Mouse (Mus musculus): ENCODE data around the gene Gsto1. TPM values are rescaled to one million over a fixed set of nuclear protein-coding genes. Genes with fewer than 3 reads are reported as not detected.

Gene Gsto1
- polyA plus RNA-seq, 1 experiment from 2014 or later, result 105 TPM

- 80% methylated on average over 10 of the region's 10 CpGs for WGBS
- no peaks in the 10 kb centered on the region for H3K9me3 ChIP-seq (replicated peaks; ENCODE audit: control insufficient read depth, low read length)
- DNase-seq (ENCODE audit: low spot score), result no peak
- H3K27me3 ChIP-seq (replicated peaks; ENCODE audit: control insufficient read depth, insufficient read depth, low read length), result no peaks in the 10 kb centered on the region
- H3K9ac ChIP-seq (ENCODE audit: low read length), result no peak overlapping the region
- H3K4me2 ChIP-seq (ENCODE audit: low read length), result no peak overlapping the region
- H3K27ac ChIP-seq (ENCODE audit: low read depth, low read length), result no peak overlapping the region
- peaks cover 15% of the 10 kb centered on the region for H3K36me3 ChIP-seq (ENCODE audit: control insufficient read depth, insufficient read depth, low read length)
- H3K4me1 ChIP-seq (ENCODE audit: control insufficient read depth, insufficient read depth, low read length), result no peaks in the 10 kb centered on the region
- ATAC-seq, result no peak
- no peak overlapping the region for H3K4me3 ChIP-seq (ENCODE audit: low read depth, low read length)
These were observed 35.8 kb downstream of the Gsto1 start for GRCm38 (mm10) chr19:47890489-47891130.

- DNase-seq (ENCODE audit: low spot score) (no peak), ATAC-seq (no peak)
- Histone ChIP-seq H3K4me1 (ENCODE audit: control insufficient read depth, insufficient read depth, low read length) (no peaks in the 10 kb centered on the region), H3K9me3 (replicated peaks; ENCODE audit: control insufficient read depth, low read length) (no peaks in the 10 kb centered on the region), H3K36me3 (ENCODE audit: control insufficient read depth, insufficient read depth, low read length) (peaks cover 26% of the 10 kb centered on the region), H3K4me2 (ENCODE audit: low read length) (no peak overlapping the region), H3K4me3 (ENCODE audit: low read depth, low read length) (no peak overlapping the region), H3K9ac (ENCODE audit: low read length) (no peak overlapping the region), H3K27me3 (replicated peaks; ENCODE audit: control insufficient read depth, insufficient read depth, low read length) (no peaks in the 10 kb centered on the region), H3K27ac (ENCODE audit: low read depth, low read length) (no peak overlapping the region)
- 86% methylated on average over 11 of the region's 11 CpGs for WGBS
These were observed 37.0 kb downstream of the Gsto1 start for GRCm38 (mm10) chr19:47891562-47892312.

DNA sequence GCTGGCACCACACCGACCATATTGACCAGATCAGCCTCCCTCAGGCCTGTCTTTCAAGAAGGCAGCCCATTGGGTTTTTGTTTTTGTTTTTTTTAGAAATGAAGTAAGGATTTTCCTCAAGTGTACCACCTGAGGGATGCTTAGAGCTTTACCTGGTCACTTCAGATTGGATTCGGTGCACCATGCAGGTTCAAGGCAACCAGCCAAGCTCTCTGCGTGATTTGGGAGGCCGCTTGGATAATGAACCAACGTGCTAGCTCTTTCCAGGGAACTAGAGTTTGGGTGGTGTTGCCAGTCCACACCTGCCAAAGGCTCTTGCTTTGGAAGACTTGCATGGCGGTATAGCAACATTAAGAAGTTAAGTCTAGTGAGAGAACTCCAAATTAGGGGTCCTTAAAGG is 38.3 kb downstream of the Gsto1 start:
- Histone ChIP-seq H3K9ac (ENCODE audit: low read length) (no peak overlapping the region), H3K9me3 (replicated peaks; ENCODE audit: control insufficient read depth, low read length) (no peaks in the 10 kb centered on the region), H3K4me1 (ENCODE audit: control insufficient read depth, insufficient read depth, low read length) (no peaks in the 10 kb centered on the region), H3K36me3 (ENCODE audit: control insufficient read depth, insufficient read depth, low read length) (peaks cover 38% of the 10 kb centered on the region), H3K27me3 (replicated peaks; ENCODE audit: control insufficient read depth, insufficient read depth, low read length) (no peaks in the 10 kb centered on the region), H3K4me2 (ENCODE audit: low read length) (no peak overlapping the region), H3K4me3 (ENCODE audit: low read depth, low read length) (no peak overlapping the region), H3K27ac (ENCODE audit: low read depth, low read length) (no peak overlapping the region)
- 87% methylated on average over 6 of the region's 6 CpGs for WGBS
- ATAC-seq (no peak), DNase-seq (ENCODE audit: low spot score) (no peak)

DNA sequence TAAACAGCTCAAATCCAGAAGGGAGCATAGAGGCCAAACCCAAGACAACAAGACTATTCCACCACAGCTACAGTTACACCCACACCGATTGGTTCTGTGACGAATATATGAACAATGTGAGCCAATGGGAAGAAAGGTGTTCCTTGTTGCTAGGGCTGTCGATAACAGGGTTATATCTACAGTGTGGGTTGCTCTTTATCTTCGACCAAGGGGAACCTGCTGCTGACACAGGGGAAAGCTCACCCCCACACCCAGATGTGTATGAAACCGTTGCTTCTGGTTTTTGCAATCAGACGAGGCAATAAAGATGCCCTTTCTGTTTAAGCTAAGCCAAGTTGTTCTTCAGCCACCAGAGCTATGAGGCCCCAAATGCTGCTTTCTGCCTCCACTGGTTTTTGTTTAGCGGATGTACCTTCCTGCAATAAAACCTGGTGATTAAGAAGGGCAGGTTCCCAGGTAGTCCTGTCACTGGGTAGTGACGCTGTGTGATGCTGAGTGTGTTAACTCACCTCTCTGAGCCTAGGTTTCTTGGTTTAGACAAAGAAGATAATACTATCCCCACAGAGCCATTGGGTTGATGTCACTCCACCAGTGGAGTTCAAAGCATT is 43.8 kb downstream of the Gsto1 start:
- peaks cover 36% of the 10 kb centered on the region for H3K36me3 ChIP-seq (ENCODE audit: control insufficient read depth, insufficient read depth, low read length)
- no peaks in the 10 kb centered on the region for H3K9me3 ChIP-seq (replicated peaks; ENCODE audit: control insufficient read depth, low read length)
- no peaks in the 10 kb centered on the region for H3K4me1 ChIP-seq (ENCODE audit: control insufficient read depth, insufficient read depth, low read length)
- no peak overlapping the region for H3K4me3 ChIP-seq (ENCODE audit: low read depth, low read length)
- no peaks in the 10 kb centered on the region for H3K27me3 ChIP-seq (replicated peaks; ENCODE audit: control insufficient read depth, insufficient read depth, low read length)
- ATAC-seq (no peak), DNase-seq (ENCODE audit: low spot score) (no peak)
- no peak overlapping the region for H3K9ac ChIP-seq (ENCODE audit: low read length)
- no peak overlapping the region for H3K4me2 ChIP-seq (ENCODE audit: low read length)
- no peak overlapping the region for H3K27ac ChIP-seq (ENCODE audit: low read depth, low read length)
- 91% methylated on average over 8 of the region's 8 CpGs for WGBS

DNA sequence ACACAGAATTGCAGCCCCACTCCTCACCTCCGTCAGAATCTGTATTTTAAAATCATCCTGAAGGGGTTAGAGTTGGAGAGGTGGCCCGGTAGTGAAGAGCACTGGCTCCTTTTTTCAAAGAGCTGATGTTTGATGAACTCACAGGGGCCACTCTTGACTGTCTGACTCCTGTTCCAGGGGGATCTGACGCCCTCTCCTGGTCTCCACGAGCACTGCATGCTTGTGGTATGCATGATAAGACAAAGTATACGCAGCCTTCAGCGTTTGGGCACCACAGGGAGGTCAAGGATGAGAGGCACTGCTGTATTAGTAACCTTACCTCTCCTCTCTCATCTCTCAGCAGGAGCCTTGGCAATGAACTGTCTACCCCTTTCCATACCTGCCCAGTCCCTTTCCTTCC is 45.2 kb downstream of the Gsto1 start:
- Histone ChIP-seq H3K4me1 (ENCODE audit: control insufficient read depth, insufficient read depth, low read length) (no peaks in the 10 kb centered on the region), H3K36me3 (ENCODE audit: control insufficient read depth, insufficient read depth, low read length) (peaks cover 29% of the 10 kb centered on the region), H3K4me3 (ENCODE audit: low read depth, low read length) (no peak overlapping the region), H3K4me2 (ENCODE audit: low read length) (no peak overlapping the region), H3K27me3 (replicated peaks; ENCODE audit: control insufficient read depth, insufficient read depth, low read length) (no peaks in the 10 kb centered on the region), H3K27ac (ENCODE audit: low read depth, low read length) (no peak overlapping the region), H3K9me3 (replicated peaks; ENCODE audit: control insufficient read depth, low read length) (no peaks in the 10 kb centered on the region), H3K9ac (ENCODE audit: low read length) (no peak overlapping the region)
- WGBS, result 68% methylated on average over 6 of the region's 6 CpGs
- no peak for DNase-seq (ENCODE audit: low spot score)
- no peak for ATAC-seq

DNA sequence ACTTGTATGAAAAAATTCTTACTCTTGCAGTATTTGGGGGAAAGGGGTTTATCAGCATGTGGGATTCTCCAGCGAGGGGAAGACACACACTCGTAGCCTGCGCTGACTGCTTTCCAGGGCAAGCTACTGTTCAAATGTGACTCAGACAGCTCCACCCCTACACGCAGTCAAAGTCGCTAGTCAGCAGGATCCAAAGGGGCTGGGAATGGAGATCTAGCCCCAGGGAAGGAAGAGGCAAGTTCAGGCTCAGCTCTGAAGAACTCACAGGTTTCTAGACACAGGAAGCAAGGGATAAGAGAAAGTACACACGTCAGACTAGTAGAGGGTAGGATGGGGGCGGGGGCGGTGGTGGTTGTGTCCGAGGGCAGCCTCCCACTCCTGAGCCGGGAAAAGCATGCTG is 45.8 kb downstream of the Gsto1 start:
- H3K27me3 ChIP-seq (replicated peaks; ENCODE audit: control insufficient read depth, insufficient read depth, low read length), result no peaks in the 10 kb centered on the region
- no peaks in the 10 kb centered on the region for H3K9me3 ChIP-seq (replicated peaks; ENCODE audit: control insufficient read depth, low read length)
- H3K36me3 ChIP-seq (ENCODE audit: control insufficient read depth, insufficient read depth, low read length), result peaks cover 24% of the 10 kb centered on the region
- no peak overlapping the region for H3K4me3 ChIP-seq (ENCODE audit: low read depth, low read length)
- ATAC-seq (no peak), DNase-seq (ENCODE audit: low spot score) (no peak)
- H3K27ac ChIP-seq (ENCODE audit: low read depth, low read length), result no peak overlapping the region
- no peak overlapping the region for H3K9ac ChIP-seq (ENCODE audit: low read length)
- H3K4me1 ChIP-seq (ENCODE audit: control insufficient read depth, insufficient read depth, low read length), result no peaks in the 10 kb centered on the region
- no peak overlapping the region for H3K4me2 ChIP-seq (ENCODE audit: low read length)
- whole genome bisulfite sequencing, result 84% methylated on average over 10 of the region's 10 CpGs

GRCm38 (mm10) chr19:47902316-47903201 is 47.8 kb downstream of the Gsto1 start:
- no peak overlapping the region for H3K4me2 ChIP-seq (ENCODE audit: low read length)
- ATAC-seq, result no peak
- no peak overlapping the region for H3K9ac ChIP-seq (ENCODE audit: low read length)
- DNase-seq (ENCODE audit: low spot score), result no peak
- peaks cover 4% of the 10 kb centered on the region; the same call in 1 of the 2 replicates for H3K36me3 ChIP-seq (ENCODE audit: control insufficient read depth, insufficient read depth, low read length)
- H3K4me3 ChIP-seq (ENCODE audit: low read depth, low read length), result no peak overlapping the region
- no peaks in the 10 kb centered on the region for H3K27me3 ChIP-seq (replicated peaks; ENCODE audit: control insufficient read depth, insufficient read depth, low read length)
- 77% methylated on average over 13 of the region's 13 CpGs for WGBS
- no peaks in the 10 kb centered on the region for H3K9me3 ChIP-seq (replicated peaks; ENCODE audit: control insufficient read depth, low read length)
- no peaks in the 10 kb centered on the region for H3K4me1 ChIP-seq (ENCODE audit: control insufficient read depth, insufficient read depth, low read length)
- no peak overlapping the region for H3K27ac ChIP-seq (ENCODE audit: low read depth, low read length)

- H3K4me1 ChIP-seq (ENCODE audit: control insufficient read depth, insufficient read depth, low read length), result peaks cover 2% of the 10 kb centered on the region
- no peaks in the 10 kb centered on the region for H3K9me3 ChIP-seq (replicated peaks; ENCODE audit: control insufficient read depth, low read length)
- no peak overlapping the region for H3K4me3 ChIP-seq (ENCODE audit: low read depth, low read length)
- H3K9ac ChIP-seq (ENCODE audit: low read length), result no peak overlapping the region
- H3K27me3 ChIP-seq (replicated peaks; ENCODE audit: control insufficient read depth, insufficient read depth, low read length), result no peaks in the 10 kb centered on the region
- 54% methylated on average over 4 of the region's 4 CpGs for WGBS
- peak; percentile 63 for ATAC-seq
- peak; percentile 51 for DNase-seq (ENCODE audit: low spot score)
- no peak overlapping the region for H3K4me2 ChIP-seq (ENCODE audit: low read length)
- no peak overlapping the region for H3K27ac ChIP-seq (ENCODE audit: low read depth, low read length)
- H3K36me3 ChIP-seq (ENCODE audit: control insufficient read depth, insufficient read depth, low read length), result no peaks in the 10 kb centered on the region
These were observed 48.9 kb downstream of the Gsto1 start for GRCm38 (mm10) chr19:47903679-47904078.

Measured in forebrain, embryonic 14.5 days (tissue).